Mouse (Mus musculus) CD4-positive helper T cell, adult 2 months (primary cell): Measurements from ENCODE around the gene Slc27a4.
"Not testable (repeated sequence)": the region's sequence is repeated elsewhere in the genome, so short reads cannot be mapped to it uniquely, and the experiment has no call there.

Experiments
- DNase-seq: peaks from one replicate; pipeline ENCODE4 v3.0.0-alpha.2; 2012; ENCODE audit warnings: low read depth, missing footprints, low spot score

Slc27a4 gene

GRCm38 (mm10) chr2:29802075-29802826 is at the start of gene Slc27a4:
Gene Slc27a4, plus strand, starts transcription at chr2:29802634.
- DNase-seq: peak; percentile 91

GRCm38 (mm10) chr2:29755693-29756092 is 46.7 kb upstream of the Slc27a4 start:
- no peak for DNase-seq

GRCm38 (mm10) chr2:29764831-29765230 is 37.6 kb upstream of the Slc27a4 start:
- DNase-seq: peak; percentile 60

GRCm38 (mm10) chr2:29767976-29768709 is 34.3 kb upstream of the Slc27a4 start:
- DNase-seq: no peak

- DNase-seq: peak; percentile 33
Measured at GRCm38 (mm10) chr2:29768901-29769300, 33.5 kb upstream of the Slc27a4 start.

GRCm38 (mm10) chr2:29770162-29770561 is 32.3 kb upstream of the Slc27a4 start:
- no peak for DNase-seq

- DNase-seq: no peak
Measured at GRCm38 (mm10) chr2:29771611-29772461, 30.6 kb upstream of the Slc27a4 start.

GRCm38 (mm10) chr2:29773323-29773722 is 29.1 kb upstream of the Slc27a4 start:
- DNase-seq: no peak

GRCm38 (mm10) chr2:29781256-29781655 is 21.2 kb upstream of the Slc27a4 start:
- not testable (repeated sequence) for DNase-seq

GRCm38 (mm10) chr2:29784290-29784689 is 18.1 kb upstream of the Slc27a4 start:
- no peak for DNase-seq

- DNase-seq: peak; percentile 95
Measured at GRCm38 (mm10) chr2:29787104-29787917, 15.1 kb upstream of the Slc27a4 start, which contains the start of gene Coq4. Gene Coq4, plus strand, starts transcription at chr2:29787493.

- peak; percentile 88 for DNase-seq
Measured at GRCm38 (mm10) chr2:29787937-29788681, 14.3 kb upstream of the Slc27a4 start, which contains the start of gene Trub2. Gene Trub2, minus strand, starts transcription at chr2:29788502.

GRCm38 (mm10) chr2:29792772-29793487 is 9.5 kb upstream of the Slc27a4 start:
- DNase-seq: no peak

GRCm38 (mm10) chr2:29802827-29803201 is 380 bp downstream of the Slc27a4 start:
- no peak for DNase-seq

GRCm38 (mm10) chr2:29803400-29803831 is 982 bp downstream of the Slc27a4 start:
- DNase-seq: peak; percentile 28

- DNase-seq: no peak
Measured at GRCm38 (mm10) chr2:29815678-29816371, 13.4 kb downstream of the Slc27a4 start.

GRCm38 (mm10) chr2:29817426-29818232 is 15.2 kb downstream of the Slc27a4 start:
- peak; percentile 73 for DNase-seq

GRCm38 (mm10) chr2:29819363-29819762 is 16.9 kb downstream of the Slc27a4 start:
- no peak for DNase-seq
